Mouse (Mus musculus) bone marrow, adult 2 months (tissue): ENCODE results near the gene Pou3f1.

ENCODE experiments used
- CTCF ChIP-seq: fragments of 200-500 bp; IDR thresholded peaks from 2 replicates; pipeline ENCODE4 v1.5.1; 2011; ENCODE audit warnings: low read length, control low read depth; ENCODE audit not compliant: control insufficient read depth, insufficient read depth
- POLR2A ChIP-seq: fragments of 200-500 bp; IDR thresholded peaks from 2 replicates; pipeline ENCODE4 v1.6.1; 2011; ENCODE audit warnings: low read depth, mild to moderate bottlenecking, control low read depth, low read length, borderline replicate concordance; ENCODE audit not compliant: control insufficient read depth

GRCm38 (mm10) chr4:124671583-124671982 is 15.0 kb downstream of the Pou3f1 start:
- no peak for TF ChIP-seq CTCF
- TF ChIP-seq POLR2A, result no peak
